Mouse (Mus musculus) brain, embryonic 14.5 days (tissue): Measurements from ENCODE around the gene Wwox.

Source experiments
- CTCF ChIP-seq: fragments of 200-500 bp; IDR thresholded peaks from 2 replicates; pipeline ENCODE4 v1.5.1; 2012; ENCODE audit warnings: inconsistent platforms, mild to moderate bottlenecking, moderate library complexity, borderline replicate concordance; ENCODE audit not compliant: insufficient read depth, insufficient read length; ENCODE audit errors: extremely low read depth
- POLR2A ChIP-seq: fragments of 200-500 bp; IDR thresholded peaks from 2 replicates; pipeline ENCODE4 v1.6.1; 2012; ENCODE audit warnings: mild to moderate bottlenecking, inconsistent platforms, borderline replicate concordance; ENCODE audit not compliant: poor library complexity, insufficient read depth, insufficient read length, severe bottlenecking; ENCODE audit errors: extremely low read depth

- no peak for TF ChIP-seq CTCF
- no peak for TF ChIP-seq POLR2A
Measured at GRCm38 (mm10) chr8:115097988-115098562, 658.6 kb downstream of the Wwox start.
